Mouse (Mus musculus) forebrain, embryonic 15.5 days (tissue): ENCODE results near the gene Tcirg1. TPM values are rescaled to one million over a fixed set of nuclear protein-coding genes. Genes with fewer than 3 reads are reported as not detected.

Experiments used
- ATAC-seq: fragments of 200-750 bp; cut with Nextera tagmentation; replicated peaks from 2 replicates; pipeline ENCODE4 v1.8.0; 2017; ENCODE audit warnings: mild to moderate bottlenecking, moderate TSS enrichment, moderate library complexity
- H3K27ac ChIP-seq: fragments of 300-500 bp; sonication (generic); replicated peaks from 2 replicates; pipeline ENCODE4 v1.5.1; 2015; ENCODE audit warnings: mild to moderate bottlenecking, inconsistent platforms
- H3K27me3 ChIP-seq: fragments of 300-500 bp; sonication (generic); 2 replicates; pipeline ENCODE4 v1.6.1; 2015; ENCODE audit warnings: inconsistent platforms
- H3K36me3 ChIP-seq: fragments of 300-500 bp; sonication (generic); 2 replicates; pipeline ENCODE4 v1.6.1; 2015; ENCODE audit warnings: mild to moderate bottlenecking, inconsistent platforms
- H3K4me1 ChIP-seq: fragments of 300-500 bp; sonication (generic); 2 replicates; pipeline ENCODE4 v1.6.1; 2015; ENCODE audit warnings: inconsistent platforms
- H3K4me2 ChIP-seq: fragments of 300-500 bp; sonication (generic); replicated peaks from 2 replicates; pipeline ENCODE4 v1.6.1; 2015; ENCODE audit warnings: mild to moderate bottlenecking, inconsistent platforms
- H3K4me3 ChIP-seq: fragments of 300-500 bp; sonication (generic); 2 replicates; pipeline ENCODE4 v1.5.1; 2015; ENCODE audit warnings: mild to moderate bottlenecking, inconsistent platforms
- H3K9ac ChIP-seq: fragments of 300-500 bp; sonication (generic); replicated peaks from 2 replicates; pipeline ENCODE4 v1.6.1; 2015; ENCODE audit warnings: mild to moderate bottlenecking, inconsistent platforms
- H3K9me3 ChIP-seq: fragments of 300-500 bp; sonication (generic); 2 replicates; pipeline ENCODE4 v1.6.1; 2016; ENCODE audit warnings: inconsistent platforms
- WGBS: fragments of 180-500 bp; shearing (Covaris S2); methylation state at CpG from one replicate; pipeline ENCODE4 v1.1.7; 2015; ENCODE audit warnings: mixed read lengths; 5-methylcytosine and 5-hydroxymethylcytosine counted together
- polyA plus RNA-seq: library from polyadenylated mRNA; unstranded; fragments of >200 nt; fragmentation: Nextera tagmentation; extraction: Ambion mirVana; gene quantifications from 2 replicates; pipeline ENCODE4 v1.2.1, GENCODE M21; 2015

Tcirg1 gene
- polyA plus RNA-seq, 1 experiment from 2014 or later: 13.3 TPM

GRCm38 (mm10) chr19:3942315-3942714 is 35.4 kb upstream of the Tcirg1 start:
- 0 out of 2 replicates have a peak, but pooled peaks cover 3% of the 10 kb centered on the region for H3K27me3 ChIP-seq
- no peaks in the 10 kb centered on the region for H3K36me3 ChIP-seq
- no peak for ATAC-seq
- H3K4me2 ChIP-seq: no peak overlapping the region
- H3K27ac ChIP-seq: no peak overlapping the region
- H3K9ac ChIP-seq: no peak overlapping the region
- H3K4me3 ChIP-seq: no peak overlapping the region
- H3K9me3 ChIP-seq: no peaks in the 10 kb centered on the region
- 90% methylated on average over 7 of the region's 7 CpGs for WGBS
- 0 out of 2 replicates have a peak, but pooled peaks cover 4% of the 10 kb centered on the region for H3K4me1 ChIP-seq

GRCm38 (mm10) chr19:3935896-3936850 is 29.2 kb upstream of the Tcirg1 start:
- H3K36me3 ChIP-seq: no peaks in the 10 kb centered on the region
- H3K27me3 ChIP-seq: peaks cover 4% of the 10 kb centered on the region; the same call in 1 of the 2 replicates
- no peak overlapping the region for H3K27ac ChIP-seq
- WGBS: 6% methylated on average over 21 of the region's 22 CpGs
- H3K4me1 ChIP-seq: peaks cover 13% of the 10 kb centered on the region
- no peak for ATAC-seq
- peak overlapping the region; percentile 70 for H3K4me2 ChIP-seq
- peak overlapping the region; percentile 39 for H3K4me3 ChIP-seq
- peak overlapping the region; percentile 33 for H3K9ac ChIP-seq
- H3K9me3 ChIP-seq: no peaks in the 10 kb centered on the region

- H3K27me3 ChIP-seq: peaks cover 4% of the 10 kb centered on the region; the same call in 1 of the 2 replicates
- H3K9ac ChIP-seq: peak within 1 kb of the TSS; percentile 33
- ATAC-seq: 0 out of 2 replicates have a peak, but pooled peaks have one; percentile 51
- no peaks in the 10 kb centered on the region for H3K9me3 ChIP-seq
- H3K4me2 ChIP-seq: peak within 1 kb of the TSS; percentile 70
- no peak within 1 kb of the TSS for H3K27ac ChIP-seq
- 8% methylated on average over 42 of the region's 42 CpGs for WGBS
- H3K4me1 ChIP-seq: peaks cover 18% of the 10 kb centered on the region
- no peaks in the 10 kb centered on the region for H3K36me3 ChIP-seq
- peak within 1 kb of the TSS; percentile 39 for H3K4me3 ChIP-seq
Observed at GRCm38 (mm10) chr19:3935032-3935895, 28.3 kb upstream of the Tcirg1 start, which contains the start of gene Unc93b1. Gene Unc93b1 (plus strand): TSS chr19:3935186.

- Histone ChIP-seq H3K36me3 (no peaks in the 10 kb centered on the region), H3K27me3 (peaks cover 4% of the 10 kb centered on the region; the same call in 1 of the 2 replicates), H3K27ac (no peak overlapping the region), H3K9ac (no peak overlapping the region), H3K4me1 (peaks cover 32% of the 10 kb centered on the region), H3K4me3 (no peak overlapping the region), H3K9me3 (no peaks in the 10 kb centered on the region), H3K4me2 (no peak overlapping the region)
- no peak for ATAC-seq
- 91% methylated on average over 9 of the region's 9 CpGs for WGBS
Observed at GRCm38 (mm10) chr19:3931716-3932115, 24.8 kb upstream of the Tcirg1 start.

GRCm38 (mm10) chr19:3930262-3931057 is 23.5 kb upstream of the Tcirg1 start:
- Histone ChIP-seq H3K36me3 (no peaks in the 10 kb centered on the region), H3K4me3 (no peak overlapping the region), H3K27me3 (peaks cover 4% of the 10 kb centered on the region; the same call in 1 of the 2 replicates), H3K27ac (0 out of 2 replicates have a peak overlapping the region, but pooled peaks have one; percentile 60), H3K9ac (no peak overlapping the region), H3K9me3 (no peaks in the 10 kb centered on the region), H3K4me2 (no peak overlapping the region), H3K4me1 (peaks cover 22% of the 10 kb centered on the region)
- WGBS: 69% methylated on average over 21 of the region's 21 CpGs
- ATAC-seq: no peak

- Histone ChIP-seq H3K4me2 (no peak within 1 kb of the TSS), H3K9me3 (no peaks in the 10 kb centered on the region), H3K4me1 (peaks cover 19% of the 10 kb centered on the region), H3K27me3 (no peaks in the 10 kb centered on the region), H3K9ac (no peak within 1 kb of the TSS), H3K4me3 (no peak within 1 kb of the TSS), H3K36me3 (no peaks in the 10 kb centered on the region), H3K27ac (peak within 1 kb of the TSS; percentile 60)
- WGBS: 41% methylated on average over 12 of the region's 12 CpGs
- ATAC-seq: peak; percentile 43; the same call in 1 of the 2 replicates
Observed at GRCm38 (mm10) chr19:3929211-3929941, 22.4 kb upstream of the Tcirg1 start, which contains the start of gene Aldh3b1. Gene Aldh3b1 (minus strand): TSS chr19:3929808.

GRCm38 (mm10) chr19:3928779-3929178 is 21.8 kb upstream of the Tcirg1 start:
- H3K4me2 ChIP-seq: no peak overlapping the region
- H3K9ac ChIP-seq: no peak overlapping the region
- H3K27ac ChIP-seq: 0 out of 2 replicates have a peak overlapping the region, but pooled peaks have one; percentile 60

GRCm38 (mm10) chr19:3927989-3928388 is 21.1 kb upstream of the Tcirg1 start:
- no peaks in the 10 kb centered on the region for H3K27me3 ChIP-seq
- 93% methylated on average over 4 of the region's 4 CpGs for WGBS
- no peak for ATAC-seq

More at GRCm38 (mm10) chr19:3928779-3929178, 21.8 kb upstream of the Tcirg1 start:
- no peak overlapping the region for H3K4me3 ChIP-seq
- WGBS: 81% methylated on average over 4 of the region's 4 CpGs
- H3K9me3 ChIP-seq: no peaks in the 10 kb centered on the region
- peaks cover 19% of the 10 kb centered on the region for H3K4me1 ChIP-seq
- no peaks in the 10 kb centered on the region for H3K27me3 ChIP-seq
- H3K36me3 ChIP-seq: no peaks in the 10 kb centered on the region
- ATAC-seq: no peak

GRCm38 (mm10) chr19:3926685-3927084 is 19.8 kb upstream of the Tcirg1 start:
- Histone ChIP-seq H3K27ac (no peak overlapping the region), H3K27me3 (no peaks in the 10 kb centered on the region), H3K4me1 (peaks cover 19% of the 10 kb centered on the region), H3K4me3 (no peak overlapping the region), H3K4me2 (no peak overlapping the region), H3K9ac (no peak overlapping the region), H3K9me3 (no peaks in the 10 kb centered on the region), H3K36me3 (no peaks in the 10 kb centered on the region)
- ATAC-seq: no peak
- WGBS: 73% methylated on average over 6 of the region's 6 CpGs

More at GRCm38 (mm10) chr19:3927989-3928388, 21.1 kb upstream of the Tcirg1 start:
- Histone ChIP-seq H3K9ac (no peak overlapping the region), H3K9me3 (no peaks in the 10 kb centered on the region), H3K4me1 (peaks cover 19% of the 10 kb centered on the region), H3K36me3 (no peaks in the 10 kb centered on the region), H3K27ac (no peak overlapping the region), H3K4me2 (no peak overlapping the region), H3K4me3 (no peak overlapping the region)

- 81% methylated on average over 3 of the region's 3 CpGs for WGBS
- H3K4me1 ChIP-seq: peaks cover 19% of the 10 kb centered on the region
- no peak for ATAC-seq
- no peak overlapping the region for H3K4me3 ChIP-seq
- no peak overlapping the region for H3K4me2 ChIP-seq
- no peak overlapping the region for H3K9ac ChIP-seq
- no peak overlapping the region for H3K27ac ChIP-seq
- no peaks in the 10 kb centered on the region for H3K36me3 ChIP-seq
- no peaks in the 10 kb centered on the region for H3K9me3 ChIP-seq
- no peaks in the 10 kb centered on the region for H3K27me3 ChIP-seq
Observed at GRCm38 (mm10) chr19:3926279-3926678, 19.3 kb upstream of the Tcirg1 start.
